Mouse (Mus musculus): ENCODE data around the gene Nol4l.

Nol4l gene

GRCm38 (mm10) chr2:153529931-153530766 lies at the start of gene Nol4l:
Gene Nol4l (minus strand): TSS chr2:153529971.
- in situ Hi-C loops (cut with MboI; ENCODE audit: unreplicated experiment in 2 of 2): loop anchor here (5.0 kb wide), 2 partner anchors 37 to 48 kb away; no protein-coding TSS in a partner anchor

- in situ Hi-C loops (cut with MboI; ENCODE audit: unreplicated experiment in 2 of 2): loop anchor here in 1 of 2 experiments (25.0 kb wide), 1 partner anchor 665 kb away; the partner anchor contains the start of gene Mylk2
Observed at GRCm38 (mm10) chr2:153577122-153577521, 47.4 kb upstream of the Nol4l start.

GRCm38 (mm10) chr2:153576150-153576549 lies 46.4 kb upstream of the Nol4l start:
- in situ Hi-C loops (cut with MboI; ENCODE audit: unreplicated experiment in 2 of 2): loop anchor here in 1 of 2 experiments (25.0 kb wide), 1 partner anchor 664 kb away; the partner anchor contains the start of gene Mylk2

- in situ Hi-C loops (cut with MboI; ENCODE audit: unreplicated experiment in 2 of 2): loop anchor here in 1 of 2 experiments (25.0 kb wide), 1 partner anchor 663 kb away; the partner anchor contains the start of gene Mylk2
Observed at GRCm38 (mm10) chr2:153575554-153575953, 45.8 kb upstream of the Nol4l start.

GRCm38 (mm10) chr2:153573101-153573500 lies 43.3 kb upstream of the Nol4l start:
- in situ Hi-C loops (cut with MboI; ENCODE audit: unreplicated experiment in 2 of 2): no loop called here

- in situ Hi-C loops (cut with MboI; ENCODE audit: unreplicated experiment in 2 of 2): loop anchor here in 1 of 2 experiments (5.0 kb wide), 1 partner anchor 36 kb away; no protein-coding TSS in a partner anchor
Observed at GRCm38 (mm10) chr2:153568541-153568940, 38.8 kb upstream of the Nol4l start.

- in situ Hi-C loops (cut with MboI; ENCODE audit: unreplicated experiment in 2 of 2): loop anchor here in 1 of 2 experiments (5.0 kb wide), 1 partner anchor 36 kb away; no protein-coding TSS in a partner anchor
Observed at GRCm38 (mm10) chr2:153568013-153568412, 38.2 kb upstream of the Nol4l start.

- in situ Hi-C loops (cut with MboI; ENCODE audit: unreplicated experiment in 2 of 2): no loop called here
Observed at GRCm38 (mm10) chr2:153564343-153564742, 34.6 kb upstream of the Nol4l start.

GRCm38 (mm10) chr2:153561564-153561963 lies 31.8 kb upstream of the Nol4l start:
- in situ Hi-C loops (cut with MboI; ENCODE audit: unreplicated experiment in 2 of 2): no loop called here

- in situ Hi-C loops (cut with MboI; ENCODE audit: unreplicated experiment in 2 of 2): no loop called here
Observed at GRCm38 (mm10) chr2:153560664-153561541, 31.1 kb upstream of the Nol4l start.

GRCm38 (mm10) chr2:153559613-153560152 lies 29.9 kb upstream of the Nol4l start:
- in situ Hi-C loops (cut with MboI; ENCODE audit: unreplicated experiment in 2 of 2): no loop called here

- in situ Hi-C loops (cut with MboI; ENCODE audit: unreplicated experiment in 2 of 2): no loop called here
Observed at GRCm38 (mm10) chr2:153558464-153558863, 28.7 kb upstream of the Nol4l start.

GRCm38 (mm10) chr2:153557259-153557658 lies 27.5 kb upstream of the Nol4l start:
- in situ Hi-C loops (cut with MboI; ENCODE audit: unreplicated experiment in 2 of 2): no loop called here

- in situ Hi-C loops (cut with MboI; ENCODE audit: unreplicated experiment in 2 of 2): no loop called here
Observed at GRCm38 (mm10) chr2:153556208-153556607, 26.4 kb upstream of the Nol4l start.

- in situ Hi-C loops (cut with MboI; ENCODE audit: unreplicated experiment in 2 of 2): no loop called here
Observed at GRCm38 (mm10) chr2:153554543-153554942, 24.8 kb upstream of the Nol4l start.

- in situ Hi-C loops (cut with MboI; ENCODE audit: unreplicated experiment in 2 of 2): no loop called here
Observed at GRCm38 (mm10) chr2:153549486-153549885, 19.7 kb upstream of the Nol4l start.

- in situ Hi-C loops (cut with MboI; ENCODE audit: unreplicated experiment in 2 of 2): no loop called here
Observed at GRCm38 (mm10) chr2:153548221-153548923, 18.6 kb upstream of the Nol4l start.

- in situ Hi-C loops (cut with MboI; ENCODE audit: unreplicated experiment in 2 of 2): no loop called here
Observed at GRCm38 (mm10) chr2:153547633-153548032, 17.9 kb upstream of the Nol4l start.

GRCm38 (mm10) chr2:153546972-153547371 lies 17.2 kb upstream of the Nol4l start:
- in situ Hi-C loops (cut with MboI; ENCODE audit: unreplicated experiment in 2 of 2): no loop called here

GRCm38 (mm10) chr2:153546471-153546870 lies 16.7 kb upstream of the Nol4l start:
- in situ Hi-C loops (cut with MboI; ENCODE audit: unreplicated experiment in 2 of 2): no loop called here
